Mouse (Mus musculus) stomach, embryonic 16.5 days (tissue): ENCODE results near the gene Rps6. TPM values are rescaled to one million over a fixed set of nuclear protein-coding genes. Genes with fewer than 3 reads are reported as not detected.
A peak's percentile ranks its signal among the peaks of the same experiment; 100 is the strongest.

Source experiments
- ATAC-seq: fragments of 200-750 bp; cut with Nextera tagmentation; 2 replicates; pipeline ENCODE4 v1.8.0; 2017; ENCODE audit warnings: moderate number of reproducible peaks, moderate TSS enrichment; ENCODE audit not compliant: insufficient read depth, low FRiP score
- H3K27ac ChIP-seq: fragments of 300-500 bp; sonication (generic); 2 replicates; pipeline ENCODE4 v1.5.1; 2014; ENCODE audit warnings: low read length
- H3K27me3 ChIP-seq: fragments of 300-500 bp; sonication (generic); 2 replicates; pipeline ENCODE4 v1.6.1; 2014; ENCODE audit warnings: low read length, control low read depth, mixed read lengths; ENCODE audit not compliant: control insufficient read depth, insufficient read depth
- H3K36me3 ChIP-seq: fragments of 300-500 bp; sonication (generic); 2 replicates; pipeline ENCODE4 v1.6.1; 2014; ENCODE audit warnings: low read length; ENCODE audit not compliant: control insufficient read depth, insufficient read depth
- H3K4me1 ChIP-seq: fragments of 300-500 bp; sonication (generic); 2 replicates; pipeline ENCODE4 v1.6.1; 2014; ENCODE audit warnings: low read length, control low read depth, mixed read lengths; ENCODE audit not compliant: control insufficient read depth, insufficient read depth
- H3K4me2 ChIP-seq: fragments of 300-500 bp; sonication (generic); 2 replicates; pipeline ENCODE4 v1.6.1; 2014; ENCODE audit warnings: low read depth, low read length, mixed read lengths
- H3K4me3 ChIP-seq: fragments of 300-500 bp; sonication (generic); replicated peaks from 2 replicates; pipeline ENCODE4 v1.5.1; 2014; ENCODE audit warnings: mild to moderate bottlenecking, low read length
- H3K9ac ChIP-seq: fragments of 300-500 bp; sonication (generic); 2 replicates; pipeline ENCODE4 v1.6.1; 2014; ENCODE audit warnings: low read length
- H3K9me3 ChIP-seq: fragments of 300-500 bp; sonication (generic); replicated peaks from 2 replicates; pipeline ENCODE4 v1.6.1; 2016; ENCODE audit warnings: low read length, control low read depth; ENCODE audit not compliant: control insufficient read depth
- WGBS: fragments of 180-500 bp; shearing (Covaris S2); extraction: QIAGEN DNeasy Blood & Tissue Kit; methylation state at CpG from one replicate; pipeline ENCODE4 v1.1.7; 2014; 5-methylcytosine and 5-hydroxymethylcytosine counted together
- polyA plus RNA-seq: library from polyadenylated mRNA; unstranded; fragments of >200 nt; fragmentation: Nextera tagmentation; extraction: Ambion mirVana; gene quantifications from 2 replicates; pipeline ENCODE4 v1.2.1, GENCODE M21; 2015

Rps6 gene
- polyA plus RNA-seq, 1 experiment from 2014 or later, result 729 TPM

DNA sequence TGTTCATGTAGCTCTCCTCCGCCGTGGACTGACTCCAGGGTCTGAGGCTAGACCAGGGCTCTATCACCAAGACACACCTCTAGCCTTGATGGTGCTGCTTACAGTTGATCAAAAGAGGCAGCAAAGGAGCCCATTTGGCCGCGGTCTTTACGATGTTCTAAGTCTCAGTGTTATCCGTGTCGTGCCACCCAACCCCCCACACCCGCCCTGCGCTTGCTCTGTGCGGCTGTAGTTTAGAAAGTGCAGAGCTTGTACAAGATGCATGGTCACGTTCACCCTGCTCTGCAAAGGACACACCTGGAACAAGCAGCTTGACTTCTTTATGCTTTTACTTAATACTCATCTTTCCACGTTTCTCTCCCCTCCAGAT, 28.6 kb upstream of the Rps6 start:
- no peaks in the 10 kb centered on the region for H3K9me3 ChIP-seq
- H3K9ac ChIP-seq, result peak overlapping the region; percentile 37
- H3K4me3 ChIP-seq, result peak overlapping the region; percentile 40
- 38% methylated on average over 12 of the region's 12 CpGs for WGBS
- H3K27me3 ChIP-seq, result no peaks in the 10 kb centered on the region
- peak overlapping the region; percentile 53 for H3K4me2 ChIP-seq
- H3K27ac ChIP-seq, result no peak overlapping the region
- ATAC-seq, result no peak; the same call in 1 of the 2 replicates
- H3K4me1 ChIP-seq, result no peaks in the 10 kb centered on the region
- no peaks in the 10 kb centered on the region for H3K36me3 ChIP-seq

- Histone ChIP-seq H3K27me3 (no peaks in the 10 kb centered on the region), H3K9me3 (0 out of 2 replicates have a peak, but pooled peaks cover under 1% of the 10 kb centered on the region), H3K36me3 (no peaks in the 10 kb centered on the region), H3K4me3 (no peak overlapping the region), H3K4me2 (no peak overlapping the region), H3K4me1 (no peaks in the 10 kb centered on the region), H3K9ac (no peak overlapping the region), H3K27ac (no peak overlapping the region)
- WGBS, result 52% methylated on average over 4 of the region's 4 CpGs
- no peak for ATAC-seq
Measured at GRCm38 (mm10) chr4:86884945-86885344, 27.7 kb upstream of the Rps6 start.

GRCm38 (mm10) chr4:86882413-86882812, 25.2 kb upstream of the Rps6 start:
- Histone ChIP-seq H3K4me1 (no peaks in the 10 kb centered on the region), H3K9ac (no peak overlapping the region), H3K4me2 (no peak overlapping the region), H3K27ac (no peak overlapping the region), H3K27me3 (no peaks in the 10 kb centered on the region), H3K9me3 (0 out of 2 replicates have a peak, but pooled peaks cover 3% of the 10 kb centered on the region), H3K36me3 (no peaks in the 10 kb centered on the region), H3K4me3 (no peak overlapping the region)
- 59% methylated on average over 2 of the region's 2 CpGs for WGBS
- no peak for ATAC-seq

DNA sequence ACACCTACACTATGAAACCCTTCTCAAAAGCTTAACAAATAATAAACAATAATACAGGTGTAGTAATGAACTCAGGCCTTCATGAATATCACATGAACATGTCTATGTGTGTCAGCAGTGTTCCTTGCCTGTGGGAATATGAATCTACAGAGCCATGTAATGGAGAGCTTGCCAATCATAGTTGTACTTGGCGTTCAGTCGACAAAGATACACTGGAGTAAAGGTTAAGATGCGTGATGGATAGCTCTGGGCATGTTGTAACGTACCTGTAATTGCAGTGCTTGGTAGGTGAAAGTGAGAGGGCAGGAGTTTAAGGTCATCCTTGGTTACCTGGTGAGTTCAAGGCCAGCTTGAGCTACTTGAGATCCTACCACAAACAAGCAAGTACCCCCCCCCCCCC, 24.0 kb upstream of the Rps6 start:
- no peak overlapping the region for H3K4me2 ChIP-seq
- no peaks in the 10 kb centered on the region for H3K27me3 ChIP-seq
- H3K9me3 ChIP-seq, result 0 out of 2 replicates have a peak, but pooled peaks cover 3% of the 10 kb centered on the region
- H3K36me3 ChIP-seq, result no peaks in the 10 kb centered on the region
- ATAC-seq, result no peak
- H3K4me1 ChIP-seq, result no peaks in the 10 kb centered on the region
- no peak overlapping the region for H3K27ac ChIP-seq
- H3K9ac ChIP-seq, result no peak overlapping the region
- 81% methylated on average over 4 of the region's 4 CpGs for WGBS
- H3K4me3 ChIP-seq, result no peak overlapping the region

DNA sequence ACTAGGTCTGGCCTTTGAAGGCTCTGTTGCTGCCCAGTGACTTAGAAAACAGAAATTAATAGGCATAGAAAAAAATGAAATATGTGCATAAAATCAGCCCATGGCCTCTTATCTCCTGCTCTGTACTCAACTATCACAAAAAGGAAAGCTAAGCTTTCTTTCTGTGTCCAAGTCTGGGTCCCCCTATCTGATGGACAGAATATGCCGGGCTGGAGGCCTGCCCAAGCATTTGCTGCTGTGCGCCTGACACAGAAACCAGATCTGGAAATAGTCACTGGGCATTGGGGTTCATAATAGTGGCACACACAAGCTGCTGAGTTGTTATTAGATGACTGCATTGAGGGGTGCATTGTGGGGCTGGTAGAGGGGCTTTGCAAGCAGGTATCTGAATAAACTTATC, 22.3 kb upstream of the Rps6 start:
- Histone ChIP-seq H3K27me3 (no peaks in the 10 kb centered on the region), H3K4me2 (no peak overlapping the region), H3K4me3 (no peak overlapping the region), H3K9me3 (0 out of 2 replicates have a peak, but pooled peaks cover 3% of the 10 kb centered on the region), H3K4me1 (peaks cover 3% of the 10 kb centered on the region; the same call in 1 of the 2 replicates), H3K27ac (no peak overlapping the region), H3K36me3 (no peaks in the 10 kb centered on the region), H3K9ac (no peak overlapping the region)
- no peak for ATAC-seq
- 94% methylated on average over 2 of the region's 2 CpGs for WGBS

DNA sequence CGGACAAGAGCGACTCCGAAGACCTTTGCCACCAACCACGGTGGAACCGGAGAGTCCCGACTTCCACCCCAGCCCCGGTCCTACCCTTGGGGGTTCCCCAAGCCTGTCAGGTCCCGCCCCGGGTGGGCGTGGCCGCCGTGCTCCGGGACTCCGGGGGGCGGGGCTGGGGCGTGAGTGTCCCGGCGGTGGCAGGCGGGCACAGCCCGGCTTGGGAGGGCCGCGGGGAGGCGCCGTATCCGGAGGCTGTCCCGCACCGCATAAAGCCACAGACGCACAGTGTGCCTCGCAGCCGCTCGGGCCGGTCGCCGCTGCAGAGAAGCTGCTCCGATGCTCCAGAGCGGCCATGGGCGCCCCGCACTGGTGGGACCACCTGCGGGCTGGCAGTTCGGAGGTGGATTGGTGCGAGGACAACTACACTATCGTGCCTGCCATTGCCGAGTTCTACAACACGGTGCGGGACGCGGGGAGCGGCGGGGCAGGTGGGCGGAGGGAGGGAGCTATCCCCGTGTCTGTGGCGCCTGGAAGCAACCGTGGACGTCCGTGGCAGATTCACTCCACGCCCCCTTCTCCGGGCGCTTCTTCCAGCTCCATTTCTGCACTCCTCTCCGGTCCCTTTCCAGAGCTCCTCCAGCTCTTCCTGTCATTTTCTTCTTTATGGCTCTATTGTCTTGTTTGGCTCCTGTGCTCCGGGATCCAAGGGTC, 17.1 kb upstream of the Rps6 start, which contains the start of gene Acer2:
TSS of gene Acer2 (plus strand) at position 251 of the 702 bp plus-strand sequence.
- under 1% methylated on average over 60 of the region's 60 CpGs for WGBS
- Histone ChIP-seq H3K9ac (peak within 1 kb of the TSS; percentile 83), H3K4me2 (peak within 1 kb of the TSS; percentile 91), H3K27me3 (no peaks in the 10 kb centered on the region), H3K27ac (no peak within 1 kb of the TSS), H3K36me3 (no peaks in the 10 kb centered on the region), H3K4me3 (peak within 1 kb of the TSS; percentile 58), H3K9me3 (no peaks in the 10 kb centered on the region), H3K4me1 (peaks cover 3% of the 10 kb centered on the region; the same call in 1 of the 2 replicates)
- peak; percentile 97 for ATAC-seq

DNA sequence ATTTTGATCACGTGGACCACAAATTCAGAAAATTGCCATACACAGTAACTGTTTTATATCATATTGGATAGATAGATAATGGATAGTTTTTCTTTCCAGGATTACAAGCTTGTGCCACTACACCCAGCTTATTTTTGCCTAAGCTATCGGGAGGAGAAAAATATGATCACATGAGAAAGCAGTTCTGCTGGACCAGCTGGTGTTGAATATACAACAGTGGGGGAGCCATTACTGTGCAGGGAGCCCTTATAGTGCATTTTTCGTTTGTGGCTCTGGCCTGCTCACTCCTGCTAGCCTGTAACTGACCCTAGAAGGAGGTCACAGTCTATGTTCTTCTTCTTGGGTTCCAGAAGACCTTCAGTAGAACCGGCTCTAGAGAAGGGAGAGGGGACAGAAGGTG, 15.9 kb upstream of the Rps6 start:
- no peak overlapping the region for H3K4me2 ChIP-seq
- H3K9ac ChIP-seq, result no peak overlapping the region
- H3K27ac ChIP-seq, result no peak overlapping the region
- H3K36me3 ChIP-seq, result no peaks in the 10 kb centered on the region
- H3K9me3 ChIP-seq, result no peaks in the 10 kb centered on the region
- 52% methylated on average over 4 of the region's 4 CpGs for WGBS
- no peaks in the 10 kb centered on the region for H3K27me3 ChIP-seq
- no peak overlapping the region for H3K4me3 ChIP-seq
- peaks cover 3% of the 10 kb centered on the region; the same call in 1 of the 2 replicates for H3K4me1 ChIP-seq
- no peak for ATAC-seq

DNA sequence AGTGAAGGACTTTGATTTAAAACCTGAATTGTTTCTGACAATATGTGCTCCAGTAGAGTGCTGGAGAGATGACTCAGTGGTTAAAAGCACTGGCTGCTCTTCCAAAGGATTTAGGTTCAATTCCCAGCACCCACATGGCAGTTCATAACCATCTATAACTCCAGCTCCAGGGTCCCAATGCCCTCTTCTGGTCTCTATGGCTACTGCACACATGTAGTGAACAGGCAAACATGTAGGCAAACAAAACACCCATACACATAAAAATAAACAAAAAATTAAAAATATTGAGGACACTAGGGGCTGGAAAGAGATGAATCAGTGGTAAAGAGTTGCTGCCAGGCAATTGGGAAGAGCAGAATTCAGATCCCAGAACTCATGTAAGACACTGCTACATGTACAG, 14.8 kb upstream of the Rps6 start:
- peaks cover 3% of the 10 kb centered on the region; the same call in 1 of the 2 replicates for H3K4me1 ChIP-seq
- H3K9me3 ChIP-seq, result no peaks in the 10 kb centered on the region
- H3K4me2 ChIP-seq, result no peak overlapping the region
- no peak overlapping the region for H3K4me3 ChIP-seq
- no peak for ATAC-seq
- H3K27ac ChIP-seq, result no peak overlapping the region
- no peaks in the 10 kb centered on the region for H3K36me3 ChIP-seq
- H3K27me3 ChIP-seq, result no peaks in the 10 kb centered on the region
- H3K9ac ChIP-seq, result no peak overlapping the region

DNA sequence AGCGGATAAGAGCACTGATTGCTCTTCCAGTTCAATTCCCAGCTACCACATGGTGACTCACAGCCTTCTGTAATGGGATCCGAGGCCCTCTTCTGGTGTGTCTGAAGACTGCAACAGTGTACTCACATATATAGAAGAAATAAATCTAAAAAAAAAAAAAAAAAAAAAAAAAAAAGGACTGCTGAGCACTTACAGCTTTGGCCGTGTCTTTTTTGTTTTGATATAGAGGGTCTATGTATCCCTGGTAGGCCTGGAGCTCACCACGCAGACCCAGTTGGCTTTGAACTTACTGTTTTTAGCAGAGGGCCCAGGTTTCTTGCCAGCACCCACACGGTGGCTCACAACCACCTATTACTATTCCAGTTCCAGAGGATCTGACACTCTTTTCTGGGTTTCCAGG, 6.9 kb upstream of the Rps6 start:
- WGBS, result 86% methylated on average over 5 of the region's 5 CpGs
- Histone ChIP-seq H3K9ac (no peak overlapping the region), H3K4me1 (no peaks in the 10 kb centered on the region), H3K36me3 (no peaks in the 10 kb centered on the region), H3K9me3 (no peaks in the 10 kb centered on the region), H3K4me3 (no peak overlapping the region), H3K4me2 (no peak overlapping the region), H3K27me3 (no peaks in the 10 kb centered on the region), H3K27ac (no peak overlapping the region)
- ATAC-seq, result no peak
